Mouse (Mus musculus) myocyte (in vitro differentiated cells): ENCODE results near the gene Clpsl2.

Experiments
- CEBPB ChIP-seq: IDR thresholded peaks from 2 replicates; pipeline ENCODE4 v1.6.1; 2011; ENCODE audit warnings: mild to moderate bottlenecking, moderate library complexity; ENCODE audit not compliant: poor library complexity, insufficient read depth, severe bottlenecking
- E2F4 ChIP-seq: IDR thresholded peaks from one replicate; pipeline ENCODE4 v1.6.1; 2011; ENCODE audit warnings: mild to moderate bottlenecking, control low read depth, moderate library complexity; ENCODE audit not compliant: insufficient read depth
- POLR2A ChIP-seq: IDR thresholded peaks from one replicate; pipeline ENCODE4 v1.6.1; 2011; ENCODE audit warnings: low read depth, mild to moderate bottlenecking, control low read depth, moderate library complexity; ENCODE audit not compliant: insufficient read length
- POLR2AphosphoS2 ChIP-seq: IDR thresholded peaks from one replicate; pipeline ENCODE4 v1.6.1; 2011; ENCODE audit warnings: low read depth, control low read depth; ENCODE audit not compliant: insufficient read length
- REST ChIP-seq: IDR thresholded peaks from one replicate; pipeline ENCODE4 v1.6.1; 2011; ENCODE audit warnings: mild to moderate bottlenecking, control low read depth, moderate library complexity; ENCODE audit not compliant: insufficient read depth, insufficient read length
- TCF12 ChIP-seq: IDR thresholded peaks from one replicate; pipeline ENCODE4 v1.6.1; 2011; ENCODE audit warnings: mild to moderate bottlenecking, control low read depth; ENCODE audit not compliant: poor library complexity, insufficient read depth, severe bottlenecking

- TF ChIP-seq POLR2A (no peak), E2F4 (no peak), REST (no peak), POLR2AphosphoS2 (no peak), CEBPB (no peak), TCF12 (no peak)
Measured at GRCm38 (mm10) chr17:28521920-28522319, 27.3 kb upstream of the Clpsl2 start.
